Mouse (Mus musculus): Measurements from ENCODE around the gene Bora. TPM values are rescaled to one million over a fixed set of nuclear protein-coding genes. Genes with fewer than 3 reads are reported as not detected.

The Bora gene
- polyA plus RNA-seq, 1 experiment from 2014 or later = 95.5 TPM

DNA sequence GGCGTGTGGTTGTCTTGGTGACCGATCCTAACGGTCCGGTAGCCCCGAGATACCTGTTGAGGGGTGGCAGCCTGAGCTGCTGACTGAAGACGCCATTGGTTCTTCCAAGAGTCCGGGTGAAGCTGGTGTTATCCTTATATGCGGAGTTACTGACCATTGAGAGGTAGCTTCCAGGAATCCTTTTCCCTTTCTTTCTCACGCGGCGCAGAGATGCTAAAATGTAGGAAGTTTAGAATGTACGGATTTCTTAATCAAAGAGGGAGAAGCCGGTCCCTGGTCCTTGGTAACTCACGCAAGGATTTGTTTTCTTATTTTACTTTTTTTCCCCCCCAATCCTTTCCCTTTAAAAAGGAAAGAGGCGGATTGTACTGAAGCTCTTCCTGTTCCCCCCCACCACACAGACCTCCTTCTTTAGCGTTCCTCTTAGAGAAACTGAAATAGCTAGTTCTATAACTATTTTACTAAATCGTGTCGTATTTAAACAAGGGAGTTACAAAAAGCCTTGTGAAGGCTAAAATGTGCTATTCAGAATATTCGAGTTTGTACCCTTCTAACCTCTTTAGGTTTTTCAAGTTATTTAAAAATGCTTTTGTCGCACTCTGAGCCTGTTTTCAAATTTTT, 54.1 kb downstream of the Bora start:
- no peak for DNase-seq (ENCODE audit: extremely low spot score, low spot score)
- Histone ChIP-seq H3K27ac (peak overlapping the region; percentile 95), H3K4me3 (peak overlapping the region; percentile 95), H3K9me3 (no peaks in the 10 kb centered on the region), H3K27me3 (ENCODE audit: poor library complexity, severe bottlenecking) (no peaks in the 10 kb centered on the region), H3K36me3 (replicated peaks) (peaks cover 68% of the 10 kb centered on the region), H3K4me1 (peaks cover 15% of the 10 kb centered on the region)
- 6% methylated on average over 20 of the region's 20 CpGs for WGBS

GRCm38 (mm10) chr14:99103050-99103449, 57.0 kb downstream of the Bora start:
- no peak overlapping the region for H3K4me3 ChIP-seq
- no peaks in the 10 kb centered on the region for H3K27me3 ChIP-seq (ENCODE audit: poor library complexity, severe bottlenecking)
- no peak overlapping the region for H3K27ac ChIP-seq
- peaks cover 61% of the 10 kb centered on the region for H3K36me3 ChIP-seq (replicated peaks)
- H3K4me1 ChIP-seq = peaks cover 15% of the 10 kb centered on the region
- WGBS = 92% methylated on average over 4 of the region's 4 CpGs
- no peaks in the 10 kb centered on the region for H3K9me3 ChIP-seq
- no peak for DNase-seq (ENCODE audit: extremely low spot score, low spot score)

DNA sequence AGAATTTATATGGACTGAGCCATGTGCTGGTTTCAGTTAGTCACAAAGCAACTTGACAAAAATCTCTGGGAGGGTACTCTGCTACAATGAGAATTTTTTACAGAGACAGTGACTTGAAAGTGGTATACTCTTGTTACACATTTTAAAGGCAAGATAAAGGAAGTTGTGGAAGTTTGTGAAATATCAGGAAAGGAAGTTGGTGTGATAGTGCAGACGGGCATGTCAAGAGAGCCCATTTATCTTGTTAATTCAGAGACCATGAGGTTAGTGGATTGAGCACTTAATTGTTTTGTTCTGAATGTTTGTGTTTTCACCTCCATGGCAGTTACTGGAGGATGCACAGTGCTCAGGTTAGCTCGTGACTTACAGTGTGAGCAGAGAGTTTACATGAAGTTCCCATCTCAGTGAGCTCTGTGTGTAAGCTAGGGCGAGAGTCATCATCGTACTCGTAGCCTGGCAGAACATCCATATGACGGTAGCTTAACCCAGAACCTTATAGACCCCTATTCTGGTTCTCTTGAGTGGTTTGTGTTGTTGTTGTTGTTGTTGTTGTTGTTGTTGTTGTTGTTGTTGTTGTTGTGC, 58.6 kb downstream of the Bora start:
- H3K27ac ChIP-seq = no peak overlapping the region
- peaks cover 7% of the 10 kb centered on the region for H3K4me1 ChIP-seq
- H3K9me3 ChIP-seq = no peaks in the 10 kb centered on the region
- H3K4me3 ChIP-seq = no peak overlapping the region
- no peak for DNase-seq (ENCODE audit: extremely low spot score, low spot score)
- peaks cover 76% of the 10 kb centered on the region for H3K36me3 ChIP-seq (replicated peaks)
- WGBS = 96% methylated on average over 6 of the region's 6 CpGs
- no peaks in the 10 kb centered on the region for H3K27me3 ChIP-seq (ENCODE audit: poor library complexity, severe bottlenecking)

- H3K4me1 ChIP-seq = no peaks in the 10 kb centered on the region
- no peaks in the 10 kb centered on the region for H3K9me3 ChIP-seq
- 95% methylated on average over 2 of the region's 2 CpGs for WGBS
- no peak overlapping the region for H3K27ac ChIP-seq
- H3K27me3 ChIP-seq (ENCODE audit: poor library complexity, severe bottlenecking) = no peaks in the 10 kb centered on the region
- H3K4me3 ChIP-seq = no peak overlapping the region
- peaks cover 91% of the 10 kb centered on the region for H3K36me3 ChIP-seq (replicated peaks)
- DNase-seq (ENCODE audit: extremely low spot score, low spot score) = no peak
Measured at GRCm38 (mm10) chr14:99106671-99107070, 60.6 kb downstream of the Bora start.

GRCm38 (mm10) chr14:99107631-99108187, 61.7 kb downstream of the Bora start:
- Histone ChIP-seq H3K27me3 (ENCODE audit: poor library complexity, severe bottlenecking) (no peaks in the 10 kb centered on the region), H3K4me3 (no peak overlapping the region), H3K36me3 (replicated peaks) (peaks cover 91% of the 10 kb centered on the region), H3K9me3 (no peaks in the 10 kb centered on the region), H3K27ac (no peak overlapping the region), H3K4me1 (no peaks in the 10 kb centered on the region)
- no peak for DNase-seq (ENCODE audit: extremely low spot score, low spot score)
- WGBS = 90% methylated on average over 2 of the region's 2 CpGs

DNA sequence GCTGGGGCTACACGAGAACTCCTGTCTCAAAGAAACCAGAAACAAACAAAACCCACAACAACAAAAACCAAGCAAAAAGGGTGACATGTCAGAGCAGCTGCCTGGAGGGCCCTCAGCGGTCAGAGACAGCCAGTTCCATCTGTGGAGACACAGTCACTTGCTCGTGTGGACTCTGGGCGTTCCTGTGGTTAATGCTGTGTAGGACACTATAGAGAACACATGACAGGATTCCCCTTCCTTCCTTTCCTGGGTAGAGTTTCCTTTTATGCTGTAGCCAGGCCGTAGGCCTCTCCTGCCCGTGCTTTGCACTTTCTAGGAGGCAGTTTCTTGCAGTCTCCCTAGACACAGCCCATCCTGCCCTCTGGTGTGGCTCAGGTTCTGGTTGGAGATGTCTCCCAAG, 62.7 kb downstream of the Bora start:
- Histone ChIP-seq H3K4me3 (no peak overlapping the region), H3K9me3 (no peaks in the 10 kb centered on the region), H3K4me1 (no peaks in the 10 kb centered on the region), H3K27me3 (ENCODE audit: poor library complexity, severe bottlenecking) (no peaks in the 10 kb centered on the region), H3K27ac (no peak overlapping the region), H3K36me3 (replicated peaks) (peaks cover 91% of the 10 kb centered on the region)
- 94% methylated on average over 6 of the region's 6 CpGs for WGBS
- DNase-seq (ENCODE audit: extremely low spot score, low spot score) = no peak

DNA sequence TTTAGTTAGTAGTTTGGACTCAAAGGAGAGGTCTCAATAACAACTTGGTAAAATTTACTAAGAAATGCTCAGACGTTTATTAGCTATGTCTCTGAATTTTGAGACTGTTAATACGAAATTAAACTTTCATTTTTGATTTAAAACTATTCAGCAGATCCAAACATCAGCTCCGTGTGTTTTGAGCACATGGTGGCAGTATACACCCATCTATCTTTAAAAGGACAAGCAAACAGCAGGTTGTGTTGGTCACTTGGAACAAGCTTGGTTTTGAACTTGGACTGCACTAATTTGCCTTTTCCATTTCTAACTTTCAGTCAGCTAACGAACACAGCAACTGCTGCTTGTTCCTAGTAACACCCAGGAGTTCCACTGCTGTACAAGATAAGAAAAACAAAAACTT, 71.6 kb downstream of the Bora start:
- H3K27me3 ChIP-seq (ENCODE audit: poor library complexity, severe bottlenecking) = no peaks in the 10 kb centered on the region
- no peaks in the 10 kb centered on the region for H3K4me1 ChIP-seq
- no peak overlapping the region for H3K4me3 ChIP-seq

GRCm38 (mm10) chr14:99121584-99122339, 75.7 kb downstream of the Bora start:
- WGBS = 93% methylated on average over 11 of the region's 11 CpGs
- DNase-seq (ENCODE audit: extremely low spot score, low spot score) = no peak
- Histone ChIP-seq H3K27ac (no peak overlapping the region), H3K36me3 (replicated peaks) (peaks cover 30% of the 10 kb centered on the region), H3K4me3 (no peak overlapping the region), H3K27me3 (ENCODE audit: poor library complexity, severe bottlenecking) (no peaks in the 10 kb centered on the region), H3K4me1 (no peaks in the 10 kb centered on the region), H3K9me3 (no peaks in the 10 kb centered on the region)

More for the DNA sequence above, 71.6 kb downstream of the Bora start:
- 84% methylated on average over 4 of the region's 4 CpGs for WGBS
- Histone ChIP-seq H3K9me3 (no peaks in the 10 kb centered on the region), H3K27ac (no peak overlapping the region), H3K36me3 (replicated peaks) (peaks cover 57% of the 10 kb centered on the region)
- no peak for DNase-seq (ENCODE audit: extremely low spot score, low spot score)

DNA sequence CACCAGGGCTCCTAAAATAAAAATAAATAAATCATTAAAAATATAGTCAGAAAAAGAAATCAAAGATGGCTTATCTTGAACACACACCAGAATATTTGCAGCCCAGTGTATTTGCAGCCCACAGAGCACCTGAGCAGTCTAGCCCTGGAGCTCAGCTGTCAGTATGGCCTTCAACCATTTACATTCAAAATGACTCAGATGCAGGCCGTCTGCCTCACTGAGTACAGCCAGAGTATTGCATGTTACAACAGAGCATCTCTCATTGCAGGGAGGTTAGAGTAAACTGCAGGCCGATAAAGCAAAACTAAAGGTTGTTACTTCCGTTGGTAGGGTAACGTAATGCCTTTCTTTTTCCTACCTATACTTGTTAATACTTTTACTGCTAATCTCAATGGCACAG, 78.1 kb downstream of the Bora start:
- Histone ChIP-seq H3K27ac (no peak overlapping the region), H3K4me1 (no peaks in the 10 kb centered on the region), H3K36me3 (replicated peaks) (peaks cover 22% of the 10 kb centered on the region), H3K4me3 (no peak overlapping the region), H3K27me3 (ENCODE audit: poor library complexity, severe bottlenecking) (no peaks in the 10 kb centered on the region), H3K9me3 (no peaks in the 10 kb centered on the region)
- WGBS = 96% methylated on average over 4 of the region's 4 CpGs
- DNase-seq (ENCODE audit: extremely low spot score, low spot score) = no peak

Other genes starting within 250 kb of the Bora start
- gene Rpl36a-ps1, start 51.9 kb upstream of the Bora start, polyA plus RNA-seq (2016; fragmentation: Nextera tagmentation; extraction: Ambion mirVana) = 1.2 and 2.3 TPM in 2 replicates
- gene Mzt1, start 88 bp upstream of the Bora start, polyA plus RNA-seq (2016; fragmentation: Nextera tagmentation; extraction: Ambion mirVana) = 96.5 and 109 TPM in 2 replicates
- 20.3 and 22.1 TPM in 2 replicates for gene Pibf1, start 53.2 kb downstream of the Bora start, polyA plus RNA-seq (2016; fragmentation: Nextera tagmentation; extraction: Ambion mirVana)
- gene Dis3, start 53.5 kb downstream of the Bora start, polyA plus RNA-seq (2016; fragmentation: Nextera tagmentation; extraction: Ambion mirVana) = 44.0 TPM in 2 replicates